Mouse (Mus musculus) midbrain, postnatal 0 days (tissue): Measurements from ENCODE around the gene Rbm25. TPM values are rescaled to one million over a fixed set of nuclear protein-coding genes. Genes with fewer than 3 reads are reported as not detected.

ENCODE experiments used
- ATAC-seq: fragments of 200-750 bp; cut with Nextera tagmentation; 2 replicates; pipeline ENCODE4 v1.8.0; 2017; ENCODE audit warnings: moderate number of reproducible peaks, mild to moderate bottlenecking, moderate TSS enrichment, moderate library complexity; ENCODE audit not compliant: low FRiP score
- DNase-seq: peaks from one replicate; pipeline ENCODE4 v3.0.0-alpha.2; 2015; ENCODE audit warnings: low spot score
- H3K27ac ChIP-seq: fragments of 300-500 bp; sonication (generic); 2 replicates; pipeline ENCODE4 v1.5.1; 2014; ENCODE audit warnings: low read depth, mild to moderate bottlenecking, low read length, mixed read lengths
- H3K27me3 ChIP-seq: fragments of 300-500 bp; sonication (generic); 2 replicates; pipeline ENCODE4 v1.6.1; 2014; ENCODE audit warnings: low read length, control low read depth, mixed read lengths; ENCODE audit not compliant: insufficient read depth
- H3K36me3 ChIP-seq: fragments of 300-500 bp; sonication (generic); 2 replicates; pipeline ENCODE4 v1.6.1; 2014; ENCODE audit warnings: low read length, control low read depth, mixed read lengths; ENCODE audit not compliant: insufficient read depth
- H3K4me1 ChIP-seq: fragments of 300-500 bp; sonication (generic); 2 replicates; pipeline ENCODE4 v1.6.1; 2014; ENCODE audit warnings: mild to moderate bottlenecking, control low read depth, antibody characterized with exemption, low read length, mixed read lengths; ENCODE audit not compliant: insufficient read depth
- H3K4me2 ChIP-seq: fragments of 300-500 bp; sonication (generic); 2 replicates; pipeline ENCODE4 v1.6.1; 2014; ENCODE audit warnings: low read depth, mild to moderate bottlenecking, low read length, mixed read lengths; ENCODE audit not compliant: poor library complexity, severe bottlenecking
- H3K4me3 ChIP-seq: fragments of 300-500 bp; sonication (generic); 2 replicates; pipeline ENCODE4 v1.5.1; 2014; ENCODE audit warnings: low read depth, mild to moderate bottlenecking, low read length, moderate library complexity
- H3K9ac ChIP-seq: fragments of 300-500 bp; sonication (generic); replicated peaks from 2 replicates; pipeline ENCODE4 v1.6.1; 2014; ENCODE audit warnings: mild to moderate bottlenecking, low read length, moderate library complexity, mixed read lengths; ENCODE audit not compliant: poor library complexity, severe bottlenecking
- H3K9me3 ChIP-seq: fragments of 300-500 bp; sonication (generic); 2 replicates; pipeline ENCODE4 v1.6.1; 2016; ENCODE audit warnings: low read length, control low read depth
- CTCF ChIP-seq: IDR thresholded peaks from 2 replicates; pipeline ENCODE4 v1.5.1; 2016; ENCODE audit warnings: antibody characterized with exemption, mild to moderate bottlenecking
- WGBS: fragments of 180-500 bp; shearing (Covaris S2); extraction: QIAGEN DNeasy Blood & Tissue Kit; methylation state at CpG from one replicate; pipeline ENCODE4 v1.1.7; 2014; 5-methylcytosine and 5-hydroxymethylcytosine counted together
- polyA plus RNA-seq: library from polyadenylated mRNA; unstranded; fragments of >200 nt; fragmentation: Nextera tagmentation; extraction: Ambion mirVana; gene quantifications from 2 replicates; pipeline ENCODE4 v1.2.1, GENCODE M21; 2015
- total RNA-seq: library from RNA; depleted of rRNA; stranded (reverse); fragments of >200 nt; gene quantifications from 2 replicates; pipeline ENCODE4 v1.2.3, GENCODE M21; 2014

Rbm25 gene
- total and polyA plus RNA-seq, 2 experiments from 2014 or later, result 68.2 to 231 TPM

GRCm38 (mm10) chr12:83694669-83695068, 63.6 kb downstream of the Rbm25 start:
- ATAC-seq (no peak), DNase-seq (no peak)
- Histone ChIP-seq H3K9ac (no peak overlapping the region), H3K27me3 (no peaks in the 10 kb centered on the region), H3K4me1 (no peaks in the 10 kb centered on the region), H3K4me3 (no peak overlapping the region), H3K27ac (no peak overlapping the region), H3K9me3 (no peaks in the 10 kb centered on the region), H3K36me3 (peaks cover 4% of the 10 kb centered on the region; the same call in 1 of the 2 replicates), H3K4me2 (no peak overlapping the region)
- WGBS, result 92% methylated on average over 3 of the region's 3 CpGs
- no peak for TF ChIP-seq CTCF

GRCm38 (mm10) chr12:83698637-83699036, 67.6 kb downstream of the Rbm25 start:
- no peak overlapping the region for H3K9ac ChIP-seq
- 85% methylated on average over 4 of the region's 4 CpGs for WGBS
- no peak for ATAC-seq

GRCm38 (mm10) chr12:83701608-83702007, 70.6 kb downstream of the Rbm25 start:
- Histone ChIP-seq H3K4me3 (no peak overlapping the region), H3K27me3 (no peaks in the 10 kb centered on the region), H3K4me2 (no peak overlapping the region), H3K4me1 (no peaks in the 10 kb centered on the region), H3K36me3 (peaks cover 10% of the 10 kb centered on the region; the same call in 1 of the 2 replicates), H3K27ac (no peak overlapping the region), H3K9me3 (no peaks in the 10 kb centered on the region), H3K9ac (no peak overlapping the region)
- WGBS, result 94% methylated on average over 7 of the region's 7 CpGs
- no peak for DNase-seq
- ATAC-seq, result no peak
- TF ChIP-seq CTCF, result no peak

More at GRCm38 (mm10) chr12:83698637-83699036, 67.6 kb downstream of the Rbm25 start:
- H3K4me3 ChIP-seq, result no peak overlapping the region
- no peaks in the 10 kb centered on the region for H3K9me3 ChIP-seq
- DNase-seq, result no peak
- peaks cover 10% of the 10 kb centered on the region; the same call in 1 of the 2 replicates for H3K36me3 ChIP-seq
- H3K27ac ChIP-seq, result no peak overlapping the region
- H3K4me1 ChIP-seq, result no peaks in the 10 kb centered on the region
- no peaks in the 10 kb centered on the region for H3K27me3 ChIP-seq
- TF ChIP-seq CTCF, result no peak
- no peak overlapping the region for H3K4me2 ChIP-seq

GRCm38 (mm10) chr12:83702796-83703195, 71.8 kb downstream of the Rbm25 start:
- H3K27ac ChIP-seq, result no peak overlapping the region
- 30% methylated on average over 4 of the region's 4 CpGs for WGBS
- no peaks in the 10 kb centered on the region for H3K4me1 ChIP-seq
- no peak overlapping the region for H3K4me2 ChIP-seq
- H3K9ac ChIP-seq, result no peak overlapping the region
- H3K9me3 ChIP-seq, result no peaks in the 10 kb centered on the region
- peaks cover 10% of the 10 kb centered on the region; the same call in 1 of the 2 replicates for H3K36me3 ChIP-seq
- no peak for ATAC-seq
- no peak for TF ChIP-seq CTCF
- no peaks in the 10 kb centered on the region for H3K27me3 ChIP-seq
- peak; percentile 9 for DNase-seq
- H3K4me3 ChIP-seq, result no peak overlapping the region

GRCm38 (mm10) chr12:83706951-83707350, 75.9 kb downstream of the Rbm25 start:
- no peak for TF ChIP-seq CTCF
- no peak for ATAC-seq
- no peak overlapping the region for H3K9ac ChIP-seq
- H3K36me3 ChIP-seq, result peaks cover 4% of the 10 kb centered on the region; the same call in 1 of the 2 replicates
- no peaks in the 10 kb centered on the region for H3K27me3 ChIP-seq
- no peak for DNase-seq
- no peak overlapping the region for H3K4me3 ChIP-seq
- 95% methylated on average over 4 of the region's 4 CpGs for WGBS
- no peaks in the 10 kb centered on the region for H3K9me3 ChIP-seq
- no peak overlapping the region for H3K4me2 ChIP-seq
- no peak overlapping the region for H3K27ac ChIP-seq
- no peaks in the 10 kb centered on the region for H3K4me1 ChIP-seq

GRCm38 (mm10) chr12:83708160-83709092, 77.4 kb downstream of the Rbm25 start:
- no peak for TF ChIP-seq CTCF
- Histone ChIP-seq H3K4me2 (no peak overlapping the region), H3K9ac (no peak overlapping the region), H3K27me3 (no peaks in the 10 kb centered on the region), H3K27ac (no peak overlapping the region), H3K9me3 (no peaks in the 10 kb centered on the region), H3K4me3 (no peak overlapping the region), H3K4me1 (no peaks in the 10 kb centered on the region), H3K36me3 (peaks cover 13% of the 10 kb centered on the region)
- DNase-seq (no peak), ATAC-seq (no peak)
- WGBS, result 90% methylated on average over 7 of the region's 7 CpGs
